32 mouse cellular contexts compared by ENCODE assay signal in the genomic region with DNA sequence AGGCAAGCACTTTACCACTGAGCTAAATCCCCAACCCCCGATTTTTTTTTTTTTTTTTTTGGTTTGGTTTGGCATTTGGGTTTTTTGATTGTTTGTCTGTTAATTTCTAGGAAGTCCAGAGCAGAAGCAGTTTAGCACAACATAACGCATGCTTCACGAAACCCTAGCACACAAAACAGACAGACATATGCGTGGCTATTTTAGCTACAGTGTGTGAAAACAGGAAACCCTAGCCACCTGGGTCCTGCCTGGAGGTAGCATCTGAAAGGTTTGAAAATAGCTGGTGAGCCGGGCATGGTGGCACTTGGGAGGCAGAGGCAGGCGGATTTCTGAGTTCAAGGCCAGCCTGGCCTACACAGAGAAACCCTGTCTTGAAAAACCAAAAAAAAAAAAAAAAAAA. TPM values are rescaled to one million over a fixed set of nuclear protein-coding genes. Genes with fewer than 3 reads are reported as not detected.
DNase-seq lines count a peak whose midpoint lies in the region; ATAC-seq lines count a peak whose summit lies in the region.
"Had no signal": no experiment of that assay in that cellular context is flagged by ENCODE, and none has a peak within 500 bp of the region (broad histone marks: within the 10 kb centered on the region; RNA-seq: fewer than 3 reads in every experiment).

No protein-coding gene starts in this region.

- H3K4me2 ChIP-seq in embryonic facial prominence, embryonic 14.5 days (ENCODE audit: low read depth, low read length): no peak overlapping the region
- H3K4me2 ChIP-seq: embryonic facial prominence, embryonic 13.5 days; heart, embryonic 15.5 days; hindbrain, embryonic 14.5 days had no signal

- WGBS in embryonic facial prominence, embryonic 14.5 days: 69% methylated on average over 6 of the region's 6 CpGs
- WGBS in embryonic facial prominence, embryonic 10.5 days: 82% methylated on average over 6 of the region's 6 CpGs

- H3K9me3 ChIP-seq in embryonic facial prominence, embryonic 14.5 days (ENCODE audit: control insufficient read depth, low read length): no peaks in the 10 kb centered on the region
- no peaks in the 10 kb centered on the region for H3K9me3 ChIP-seq in embryonic facial prominence, embryonic 10.5 days
- H3K9me3 ChIP-seq: embryonic facial prominence, embryonic 13.5 days; G1E; heart, embryonic 12.5 days; heart, embryonic 15.5 days had no signal

- peaks cover 7% of the 10 kb centered on the region; the same call in 1 of the 2 replicates for H3K4me1 ChIP-seq in embryonic facial prominence, embryonic 14.5 days (ENCODE audit: control insufficient read depth, insufficient read depth, low read length)
- H3K4me1 ChIP-seq in embryonic facial prominence, embryonic 10.5 days: peaks cover 28% of the 10 kb centered on the region

- H3K27ac ChIP-seq in embryonic facial prominence, embryonic 14.5 days (replicated peaks; ENCODE audit: low read depth, low read length): peak overlapping the region; percentile 44; the same call in 1 of the 2 replicates
- H3K27ac ChIP-seq in embryonic facial prominence, embryonic 10.5 days (replicated peaks): no peak overlapping the region
- H3K27ac ChIP-seq: gastrocnemius, adult 2 months; heart, embryonic 15.5 days; hindbrain, embryonic 14.5 days; hindbrain, postnatal 0 days had no signal

- peaks cover 11% of the 10 kb centered on the region for H3K36me3 ChIP-seq in embryonic facial prominence, embryonic 14.5 days (ENCODE audit: control insufficient read depth, insufficient read depth, low read length)
- H3K36me3 ChIP-seq in embryonic facial prominence, embryonic 10.5 days (replicated peaks): peaks cover 18% of the 10 kb centered on the region

- H3K9ac ChIP-seq in embryonic facial prominence, embryonic 14.5 days (ENCODE audit: low read depth, low read length): no peak overlapping the region
- H3K9ac ChIP-seq: forebrain, postnatal 0 days; heart, embryonic 12.5 days; heart, embryonic 15.5 days; hindbrain, embryonic 14.5 days had no signal

- no peak for DNase-seq in embryonic facial prominence, embryonic 14.5 days (ENCODE audit: low spot score)
- no peak for DNase-seq in embryonic facial prominence, embryonic 10.5 days (ENCODE audit: low spot score)
- peak; percentile 55 for DNase-seq in A20 (ENCODE audit: low read depth, low spot score)
- peak; percentile 50 for DNase-seq in brain, adult 2 months (ENCODE audit: low read depth, low spot score)
- DNase-seq in heart, postnatal 14 days: no peak
- no peak for DNase-seq in gastrocnemius, adult 8-10 months (ENCODE audit: low spot score in 2 of 2)
- DNase-seq: adrenal gland, postnatal 10 days; adrenal gland, postnatal 36 days; cerebellum, adult 11 months; cerebellum, adult 2 months; cerebellum, adult 9-11 months; cerebellum, postnatal 25 days; forebrain, postnatal 0 days; gastrocnemius, adult 2 months; gastrocnemius, postnatal 25 days; heart, adult 18-20 months; heart, postnatal 10 days; heart, postnatal 4 days had no signal

- no peak for ATAC-seq in embryonic facial prominence, embryonic 14.5 days (ENCODE audit: low read depth)
- ATAC-seq: forebrain, embryonic 14.5 days; forebrain, postnatal 0 days; hindbrain, postnatal 0 days; inflammation-experienced regulatory T-cells, adult 6 months; intestine, embryonic 16.5 days; Patski had no signal

- H3K27me3 ChIP-seq in embryonic facial prominence, embryonic 14.5 days (replicated peaks; ENCODE audit: control insufficient read depth, insufficient read depth, low read length): peaks cover 24% of the 10 kb centered on the region
- peaks cover 39% of the 10 kb centered on the region for H3K27me3 ChIP-seq in embryonic facial prominence, embryonic 10.5 days (replicated peaks; ENCODE audit: low read depth, poor library complexity, severe bottlenecking)
- H3K27me3 ChIP-seq: Patski had no signal

- intact Hi-C loops in heart, postnatal 14 days (cut with DNase I): loop anchor here (10.0 kb wide), 1 partner anchor 159 kb away; a partner anchor contains a TSS

- H3K4me3 ChIP-seq in embryonic facial prominence, embryonic 14.5 days (ENCODE audit: low read depth, low read length): no peak overlapping the region
- no peak overlapping the region for H3K4me3 ChIP-seq in embryonic facial prominence, embryonic 10.5 days
- H3K4me3 ChIP-seq: embryonic facial prominence, embryonic 13.5 days; gastrocnemius, adult 2 months; heart, embryonic 12.5 days; heart, embryonic 15.5 days had no signal

RNA-seq across cellular contexts. Expression of a gene that starts 5.9 kb away (rescaled TPM):
- 129 and 135 TPM in 2 replicates for polyA plus RNA-seq in embryonic facial prominence, embryonic 14.5 days (2014; fragmentation: Nextera tagmentation; extraction: Ambion mirVana)
- polyA plus RNA-seq in embryonic facial prominence, embryonic 10.5 days (2016; fragmentation: Nextera tagmentation; extraction: Ambion mirVana): 27.6 and 35.7 TPM in 2 replicates
- 1 to 10 TPM; 1.9 TPM for total RNA-seq in heart, postnatal 14 days (2021)
- 1 to 10 TPM in 1 of 4 experiments, under 1 TPM in 3; 0.51 to 1.3 (median 0.79) TPM for total RNA-seq in gastrocnemius, adult 8-10 months (2022)

RNA-seq across cellular contexts. Expression of a gene that starts 11.9 kb away (rescaled TPM):
- polyA plus RNA-seq in embryonic facial prominence, embryonic 14.5 days (2014; fragmentation: Nextera tagmentation; extraction: Ambion mirVana): 17.3 and 18.8 TPM in 2 replicates
- polyA plus RNA-seq in embryonic facial prominence, embryonic 10.5 days (2016; fragmentation: Nextera tagmentation; extraction: Ambion mirVana): 29.4 and 30.9 TPM in 2 replicates
- total RNA-seq in heart, postnatal 14 days (2021): 1 to 10 TPM; 7.7 to 8.6 TPM
- total RNA-seq in gastrocnemius, adult 8-10 months (2022): 1 to 10 TPM; 4.8 to 6.8 (median 5.7) TPM

RNA-seq across cellular contexts. Expression of a gene that starts 21.5 kb away (rescaled TPM):
- polyA plus RNA-seq in embryonic facial prominence, embryonic 14.5 days (2014; fragmentation: Nextera tagmentation; extraction: Ambion mirVana): 6.3 and 8.3 TPM in 2 replicates
- polyA plus RNA-seq in embryonic facial prominence, embryonic 10.5 days (2016; fragmentation: Nextera tagmentation; extraction: Ambion mirVana): 10.7 and 12.2 TPM in 2 replicates
- 1 to 10 TPM; 4.2 to 4.9 TPM for total RNA-seq in heart, postnatal 14 days (2021)
- total RNA-seq in gastrocnemius, adult 8-10 months (2022): 1 to 10 TPM; 3.0 to 3.8 (median 3.4) TPM

RNA-seq across cellular contexts. Expression of a gene that starts 42.9 kb away (rescaled TPM):
- polyA plus RNA-seq in embryonic facial prominence, embryonic 14.5 days (2014; fragmentation: Nextera tagmentation; extraction: Ambion mirVana): not detected in 2 replicates
- polyA plus RNA-seq in embryonic facial prominence, embryonic 10.5 days (2016; fragmentation: Nextera tagmentation; extraction: Ambion mirVana): 0.17 TPM in 1 of 2 replicates, not detected in the other
- total RNA-seq in heart, postnatal 14 days (2021): 10 to 100 TPM; 20.1 to 23.2 TPM
- under 1 TPM in 1 of 4 experiments, not detected in 3; 0.34 TPM for total RNA-seq in gastrocnemius, adult 8-10 months (2022)
- total RNA-seq: common myeloid progenitor, adult 5-6 weeks; forebrain, postnatal 0 days; G1E; gastrocnemius, adult 2 months; gastrocnemius, postnatal 25 days had no signal
- polyA plus RNA-seq: embryonic facial prominence, embryonic 13.5 days; forebrain, embryonic 14.5 days; forebrain, postnatal 0 days; frontal cortex, adult 2 months; gonadal fat pad, adult 2 months; hindbrain, embryonic 11.5 days; hindbrain, embryonic 14.5 days; inflammation-experienced regulatory T-cells, adult 6 months; Patski had no signal

RNA-seq across cellular contexts. Expression of a gene that starts 50.3 kb away (rescaled TPM):
- 191 and 199 TPM in 2 replicates for polyA plus RNA-seq in embryonic facial prominence, embryonic 14.5 days (2014; fragmentation: Nextera tagmentation; extraction: Ambion mirVana)
- polyA plus RNA-seq in embryonic facial prominence, embryonic 10.5 days (2016; fragmentation: Nextera tagmentation; extraction: Ambion mirVana): 489 and 518 TPM in 2 replicates
- total RNA-seq in heart, postnatal 14 days (2021): 10 to 100 TPM; 57.8 to 60.2 TPM
- 10 to 100 TPM; 43.8 to 51.1 (median 47.0) TPM for total RNA-seq in gastrocnemius, adult 8-10 months (2022)

Comparison
In these comparisons a context has a peak if more than half of its experiments do, and no peak if none do; other contexts are left out.
1. DNase-seq: peak in A20 (single experiment) and brain, adult 2 months (single experiment); none in embryonic facial prominence, embryonic 14.5 days (single experiment), embryonic facial prominence, embryonic 10.5 days (single experiment), heart, postnatal 14 days (0 of 2) and gastrocnemius, adult 8-10 months (0 of 2).